Mouse (Mus musculus): ENCODE measurements at regions not wholly inside any gene's neighbourhood (a gene's known extent, or its start where the extent isn't known, plus 50 kb on each side); places are given as distances from the start of the nearest gene placed in this dataset.

- H3K9ac ChIP-seq (replicated peaks; ENCODE audit: low read length): no peak overlapping the region
- WGBS: 80% methylated on average over 10 of the region's 10 CpGs
- H3K4me3 ChIP-seq (ENCODE audit: low read length): no peak overlapping the region
- ATAC-seq (no peak), DNase-seq (ENCODE audit: low spot score) (no peak)
- no peaks in the 10 kb centered on the region for H3K9me3 ChIP-seq (ENCODE audit: low read length)
- H3K4me2 ChIP-seq (ENCODE audit: low read depth, low read length): no peak overlapping the region
- H3K4me1 ChIP-seq (ENCODE audit: insufficient read depth, low read length): no peaks in the 10 kb centered on the region
- H3K27me3 ChIP-seq (ENCODE audit: insufficient read depth, low read length): no peaks in the 10 kb centered on the region
- TF ChIP-seq CTCF (IDR thresholded peaks at IDR 0.05; ENCODE audit: low read depth): no peak
- H3K36me3 ChIP-seq (ENCODE audit: insufficient read depth, low read length): no peaks in the 10 kb centered on the region
- H3K27ac ChIP-seq: no peak overlapping the region
Observed at GRCm38 (mm10) chr8:39315521-39316233, 1359.2 kb upstream of the Adam24 start.

GRCm38 (mm10) chr8:39316234-39316568 lies 1358.7 kb upstream of the Adam24 start:
- Histone ChIP-seq H3K4me3 (ENCODE audit: low read length) (no peak overlapping the region), H3K27ac (no peak overlapping the region), H3K4me2 (ENCODE audit: low read depth, low read length) (no peak overlapping the region), H3K4me1 (ENCODE audit: insufficient read depth, low read length) (no peaks in the 10 kb centered on the region), H3K36me3 (ENCODE audit: insufficient read depth, low read length) (no peaks in the 10 kb centered on the region), H3K27me3 (ENCODE audit: insufficient read depth, low read length) (no peaks in the 10 kb centered on the region), H3K9me3 (ENCODE audit: low read length) (no peaks in the 10 kb centered on the region), H3K9ac (replicated peaks; ENCODE audit: low read length) (no peak overlapping the region)
- ATAC-seq: no peak
- no peak for TF ChIP-seq CTCF (IDR thresholded peaks at IDR 0.05; ENCODE audit: low read depth)
- 68% methylated on average over 4 of the region's 4 CpGs for WGBS
- DNase-seq (ENCODE audit: low spot score): no peak

GRCm38 (mm10) chr8:39329378-39329777 lies 1345.5 kb upstream of the Adam24 start:
- Histone ChIP-seq H3K4me2 (ENCODE audit: low read depth, low read length) (no peak overlapping the region), H3K9me3 (ENCODE audit: low read length) (no peaks in the 10 kb centered on the region), H3K4me3 (ENCODE audit: low read length) (no peak overlapping the region), H3K27me3 (ENCODE audit: insufficient read depth, low read length) (no peaks in the 10 kb centered on the region), H3K36me3 (ENCODE audit: insufficient read depth, low read length) (no peaks in the 10 kb centered on the region), H3K4me1 (ENCODE audit: insufficient read depth, low read length) (no peaks in the 10 kb centered on the region), H3K27ac (no peak overlapping the region), H3K9ac (replicated peaks; ENCODE audit: low read length) (no peak overlapping the region)
- 81% methylated on average over 1 of the region's 1 CpGs for WGBS
- no peak for ATAC-seq
- no peak for DNase-seq (ENCODE audit: low spot score)
- no peak for TF ChIP-seq CTCF (IDR thresholded peaks at IDR 0.05; ENCODE audit: low read depth)

GRCm38 (mm10) chr8:39344731-39345130 lies 1330.1 kb upstream of the Adam24 start:
- H3K4me3 ChIP-seq (ENCODE audit: low read length): no peak overlapping the region
- no peaks in the 10 kb centered on the region for H3K4me1 ChIP-seq (ENCODE audit: insufficient read depth, low read length)
- no peak overlapping the region for H3K27ac ChIP-seq
- no peaks in the 10 kb centered on the region for H3K9me3 ChIP-seq (ENCODE audit: low read length)
- no peak overlapping the region for H3K4me2 ChIP-seq (ENCODE audit: low read depth, low read length)
- WGBS: 69% methylated on average over 3 of the region's 3 CpGs
- ATAC-seq (no peak), DNase-seq (ENCODE audit: low spot score) (no peak)
- no peak for TF ChIP-seq CTCF (IDR thresholded peaks at IDR 0.05; ENCODE audit: low read depth)
- no peaks in the 10 kb centered on the region for H3K36me3 ChIP-seq (ENCODE audit: insufficient read depth, low read length)
- H3K9ac ChIP-seq (replicated peaks; ENCODE audit: low read length): no peak overlapping the region
- H3K27me3 ChIP-seq (ENCODE audit: insufficient read depth, low read length): no peaks in the 10 kb centered on the region

- H3K9me3 ChIP-seq (ENCODE audit: low read length): no peaks in the 10 kb centered on the region
- 93% methylated on average over 1 of the region's 1 CpGs for WGBS
- no peaks in the 10 kb centered on the region for H3K4me1 ChIP-seq (ENCODE audit: insufficient read depth, low read length)
- no peak overlapping the region for H3K4me2 ChIP-seq (ENCODE audit: low read depth, low read length)
- H3K9ac ChIP-seq (replicated peaks; ENCODE audit: low read length): no peak overlapping the region
- H3K36me3 ChIP-seq (ENCODE audit: insufficient read depth, low read length): no peaks in the 10 kb centered on the region
- H3K27me3 ChIP-seq (ENCODE audit: insufficient read depth, low read length): no peaks in the 10 kb centered on the region
- ATAC-seq (no peak), DNase-seq (ENCODE audit: low spot score) (no peak)
- no peak for TF ChIP-seq CTCF (IDR thresholded peaks at IDR 0.05; ENCODE audit: low read depth)
- H3K27ac ChIP-seq: no peak overlapping the region
- H3K4me3 ChIP-seq (ENCODE audit: low read length): no peak overlapping the region
Observed at GRCm38 (mm10) chr8:39346471-39346870, 1328.4 kb upstream of the Adam24 start.

- Histone ChIP-seq H3K9ac (replicated peaks; ENCODE audit: low read length) (no peak overlapping the region), H3K36me3 (ENCODE audit: insufficient read depth, low read length) (no peaks in the 10 kb centered on the region), H3K9me3 (ENCODE audit: low read length) (no peaks in the 10 kb centered on the region), H3K27me3 (ENCODE audit: insufficient read depth, low read length) (no peaks in the 10 kb centered on the region), H3K4me2 (ENCODE audit: low read depth, low read length) (no peak overlapping the region), H3K4me1 (ENCODE audit: insufficient read depth, low read length) (no peaks in the 10 kb centered on the region), H3K27ac (no peak overlapping the region), H3K4me3 (ENCODE audit: low read length) (no peak overlapping the region)
- ATAC-seq (no peak), DNase-seq (ENCODE audit: low spot score) (peak; percentile 21)
- 73% methylated on average over 3 of the region's 3 CpGs for WGBS
- no peak for TF ChIP-seq CTCF (IDR thresholded peaks at IDR 0.05; ENCODE audit: low read depth)
Observed at GRCm38 (mm10) chr8:39348956-39349355, 1325.9 kb upstream of the Adam24 start.

GRCm38 (mm10) chr8:39355412-39355811 lies 1319.5 kb upstream of the Adam24 start:
- DNase-seq (ENCODE audit: low spot score): no peak
- H3K9me3 ChIP-seq (ENCODE audit: low read length): no peaks in the 10 kb centered on the region

More at GRCm38 (mm10) chr8:39355412-39355811, 1319.5 kb upstream of the Adam24 start:
- H3K4me1 ChIP-seq (ENCODE audit: insufficient read depth, low read length): no peaks in the 10 kb centered on the region
- no peak for TF ChIP-seq CTCF (IDR thresholded peaks at IDR 0.05; ENCODE audit: low read depth)
- no peak for ATAC-seq
- H3K9ac ChIP-seq (replicated peaks; ENCODE audit: low read length): no peak overlapping the region
- WGBS: 80% methylated on average over 3 of the region's 3 CpGs
- H3K4me2 ChIP-seq (ENCODE audit: low read depth, low read length): no peak overlapping the region
- H3K4me3 ChIP-seq (ENCODE audit: low read length): no peak overlapping the region
- no peak overlapping the region for H3K27ac ChIP-seq
- H3K36me3 ChIP-seq (ENCODE audit: insufficient read depth, low read length): no peaks in the 10 kb centered on the region
- H3K27me3 ChIP-seq (ENCODE audit: insufficient read depth, low read length): no peaks in the 10 kb centered on the region

Data from hindbrain, postnatal 0 days (tissue).